Mouse (Mus musculus) ES-Bruce4 (cell line): Measurements from ENCODE around the gene Cul5. TPM values are rescaled to one million over a fixed set of nuclear protein-coding genes. Genes with fewer than 3 reads are reported as not detected.
A peak's percentile ranks its signal among the peaks of the same experiment; 100 is the strongest.

ENCODE experiments used
- H3K27ac ChIP-seq: 2 replicates; pipeline ENCODE4 v1.5.1; 2012; ENCODE audit warnings: low read length, inconsistent platforms; ENCODE audit not compliant: insufficient read depth
- H3K27me3 ChIP-seq: 2 replicates; pipeline ENCODE4 v1.6.1; 2012; ENCODE audit warnings: mild to moderate bottlenecking, low read length, inconsistent platforms; ENCODE audit not compliant: control insufficient read depth, poor library complexity, insufficient read depth, severe bottlenecking
- H3K36me3 ChIP-seq: 2 replicates; pipeline ENCODE4 v1.6.1; 2012; ENCODE audit warnings: inconsistent platforms, mild to moderate bottlenecking, low read length, moderate library complexity; ENCODE audit not compliant: control insufficient read depth, poor library complexity, insufficient read depth, severe bottlenecking
- H3K4me1 ChIP-seq: one replicate; pipeline ENCODE4 v1.8.1; 2011; ENCODE audit warnings: low read length; ENCODE audit not compliant: control insufficient read depth, insufficient read depth
- H3K4me3 ChIP-seq: 2 replicates; pipeline ENCODE4 v1.5.1; 2011; ENCODE audit warnings: low read depth, mild to moderate bottlenecking, low read length
- H3K9ac ChIP-seq: 2 replicates; pipeline ENCODE4 v1.6.1; 2012; ENCODE audit warnings: low read depth, mild to moderate bottlenecking, inconsistent platforms; ENCODE audit not compliant: poor library complexity, severe bottlenecking
- H3K9me3 ChIP-seq: replicated peaks from 2 replicates; pipeline ENCODE4 v1.6.1; 2012; ENCODE audit warnings: mild to moderate bottlenecking, low read length, inconsistent platforms; ENCODE audit not compliant: control insufficient read depth, poor library complexity, insufficient read depth, severe bottlenecking
- CTCF ChIP-seq: IDR thresholded peaks from one replicate; pipeline ENCODE4 v1.8.1; 2011; ENCODE audit warnings: low read depth, low read length
- EP300 ChIP-seq: IDR thresholded peaks from 2 replicates; pipeline ENCODE4 v1.6.1; 2011; ENCODE audit warnings: low read depth, low read length; ENCODE audit not compliant: insufficient read depth
- POLR2A ChIP-seq: IDR thresholded peaks from one replicate; pipeline ENCODE4 v1.8.1; 2011; ENCODE audit warnings: low read length; ENCODE audit not compliant: insufficient read depth
- polyA plus RNA-seq: library from polyadenylated mRNA; stranded (reverse); fragments of >200 nt; gene quantifications from 2 replicates; pipeline ENCODE4 v1.2.4, GENCODE M21; 2011; ENCODE audit warnings: low read depth; ENCODE audit not compliant: missing spikeins, insufficient read depth, insufficient read length

Cul5 gene
- polyA plus RNA-seq, 1 experiment: 76.9 TPM

- H3K27ac ChIP-seq: no peak overlapping the region
- H3K9ac ChIP-seq: no peak overlapping the region
- H3K36me3 ChIP-seq: no peaks in the 10 kb centered on the region
- H3K4me3 ChIP-seq: no peak overlapping the region
- H3K9me3 ChIP-seq: no peaks in the 10 kb centered on the region
- no peak for TF ChIP-seq CTCF
- no peak for TF ChIP-seq POLR2A
- no peak for TF ChIP-seq EP300
- no peaks in the 10 kb centered on the region for H3K27me3 ChIP-seq
- no peaks in the 10 kb centered on the region for H3K4me1 ChIP-seq
Observed at GRCm38 (mm10) chr9:53693718-53694117, 23.9 kb upstream of the Cul5 start.

- Histone ChIP-seq H3K36me3 (no peaks in the 10 kb centered on the region), H3K9me3 (no peaks in the 10 kb centered on the region), H3K27ac (no peak overlapping the region), H3K27me3 (no peaks in the 10 kb centered on the region), H3K4me1 (no peaks in the 10 kb centered on the region), H3K9ac (no peak overlapping the region), H3K4me3 (no peak overlapping the region)
- no peak for TF ChIP-seq POLR2A
- TF ChIP-seq EP300: 0 out of 2 replicates have a peak, but pooled peaks have one; percentile 34
Observed at GRCm38 (mm10) chr9:53691745-53692670, 22.2 kb upstream of the Cul5 start.

GRCm38 (mm10) chr9:53680851-53681250 lies 11.0 kb upstream of the Cul5 start:
- Histone ChIP-seq H3K27ac (no peak overlapping the region), H3K4me3 (no peak overlapping the region), H3K36me3 (no peaks in the 10 kb centered on the region), H3K4me1 (no peaks in the 10 kb centered on the region), H3K9ac (no peak overlapping the region), H3K27me3 (no peaks in the 10 kb centered on the region), H3K9me3 (peaks cover 5% of the 10 kb centered on the region; the same call in 1 of the 2 replicates)
- TF ChIP-seq EP300: no peak
- no peak for TF ChIP-seq POLR2A
- TF ChIP-seq CTCF: no peak

- H3K4me1 ChIP-seq: no peaks in the 10 kb centered on the region
- peaks cover 10% of the 10 kb centered on the region for H3K9me3 ChIP-seq
- H3K9ac ChIP-seq: no peak overlapping the region
- TF ChIP-seq POLR2A: no peak
- no peak for TF ChIP-seq EP300
- no peak for TF ChIP-seq CTCF
- no peak overlapping the region for H3K27ac ChIP-seq
- H3K4me3 ChIP-seq: no peak overlapping the region
- no peaks in the 10 kb centered on the region for H3K36me3 ChIP-seq
- H3K27me3 ChIP-seq: no peaks in the 10 kb centered on the region
Observed at GRCm38 (mm10) chr9:53676921-53677320, 7.1 kb upstream of the Cul5 start.

GRCm38 (mm10) chr9:53673571-53673970 lies 3.8 kb upstream of the Cul5 start:
- Histone ChIP-seq H3K27me3 (no peaks in the 10 kb centered on the region), H3K9ac (no peak overlapping the region), H3K27ac (no peak overlapping the region), H3K4me1 (no peaks in the 10 kb centered on the region), H3K36me3 (no peaks in the 10 kb centered on the region), H3K9me3 (peaks cover 10% of the 10 kb centered on the region), H3K4me3 (no peak overlapping the region)
- TF ChIP-seq POLR2A (no peak), CTCF (peak; percentile 35)

- Histone ChIP-seq H3K36me3 (no peaks in the 10 kb centered on the region), H3K4me3 (peak overlapping the region; percentile 85), H3K27ac (peak overlapping the region; percentile 35; the same call in 1 of the 2 replicates), H3K9me3 (no peaks in the 10 kb centered on the region; the same call in 1 of the 2 replicates), H3K27me3 (no peaks in the 10 kb centered on the region), H3K4me1 (no peaks in the 10 kb centered on the region), H3K9ac (peak overlapping the region; percentile 95)
- peak; percentile 84 for TF ChIP-seq CTCF
- TF ChIP-seq EP300: no peak
Observed at GRCm38 (mm10) chr9:53667020-53667669, 2.7 kb downstream of the Cul5 start.
